Mouse (Mus musculus) lung, embryonic 14.5 days (tissue): ENCODE results near the gene Fam110a. TPM values are rescaled to one million over a fixed set of nuclear protein-coding genes. Genes with fewer than 3 reads are reported as not detected.
A peak's percentile ranks its signal among the peaks of the same experiment; 100 is the strongest.

ENCODE experiments used
- ATAC-seq: fragments of 200-750 bp; cut with Nextera tagmentation; 2 replicates; pipeline ENCODE4 v1.8.0; 2017; ENCODE audit warnings: mild to moderate bottlenecking, moderate TSS enrichment, moderate library complexity; ENCODE audit not compliant: insufficient read depth
- DNase-seq: peaks from one replicate; pipeline ENCODE4 v3.0.0-alpha.2; 2015
- H3K27ac ChIP-seq: fragments of 300-500 bp; sonication (generic); 2 replicates; pipeline ENCODE4 v1.5.1; 2014; ENCODE audit warnings: low read depth, mild to moderate bottlenecking, moderate library complexity
- H3K27me3 ChIP-seq: fragments of 300-500 bp; sonication (generic); 2 replicates; pipeline ENCODE4 v1.6.1; 2014; ENCODE audit warnings: low read length, control low read depth; ENCODE audit not compliant: insufficient read depth
- H3K36me3 ChIP-seq: fragments of 300-500 bp; sonication (generic); 2 replicates; pipeline ENCODE4 v1.6.1; 2014; ENCODE audit warnings: control low read depth; ENCODE audit not compliant: insufficient read depth
- H3K4me1 ChIP-seq: fragments of 300-500 bp; sonication (generic); 2 replicates; pipeline ENCODE4 v1.6.1; 2014; ENCODE audit warnings: antibody characterized with exemption, control low read depth; ENCODE audit not compliant: insufficient read depth
- H3K4me2 ChIP-seq: fragments of 300-500 bp; sonication (generic); 2 replicates; pipeline ENCODE4 v1.6.1; 2014; ENCODE audit warnings: mild to moderate bottlenecking
- H3K4me3 ChIP-seq: fragments of 300-500 bp; sonication (generic); 2 replicates; pipeline ENCODE4 v1.5.1; 2014; ENCODE audit warnings: low read depth, low read length
- H3K9ac ChIP-seq: fragments of 300-500 bp; sonication (generic); 2 replicates; pipeline ENCODE4 v1.6.1; 2014
- H3K9me3 ChIP-seq: fragments of 300-500 bp; sonication (generic); 2 replicates; pipeline ENCODE4 v1.6.1; 2016; ENCODE audit warnings: low read depth, low read length, control low read depth
- CTCF ChIP-seq: IDR thresholded peaks from 2 replicates; pipeline ENCODE4 v1.5.1; 2016; ENCODE audit warnings: antibody characterized with exemption, low read depth
- WGBS: fragments of 180-500 bp; shearing (Covaris S2); extraction: QIAGEN DNeasy Blood & Tissue Kit; methylation state at CpG from one replicate; pipeline ENCODE4 v1.1.7; 2014; 5-methylcytosine and 5-hydroxymethylcytosine counted together
- polyA plus RNA-seq: library from polyadenylated mRNA; unstranded; fragments of >200 nt; fragmentation: Nextera tagmentation; extraction: Ambion mirVana; gene quantifications from 2 replicates; pipeline ENCODE4 v1.2.1, GENCODE M21; 2014

Fam110a gene
- polyA plus RNA-seq, 1 experiment from 2014 or later = 29.3 TPM

DNA sequence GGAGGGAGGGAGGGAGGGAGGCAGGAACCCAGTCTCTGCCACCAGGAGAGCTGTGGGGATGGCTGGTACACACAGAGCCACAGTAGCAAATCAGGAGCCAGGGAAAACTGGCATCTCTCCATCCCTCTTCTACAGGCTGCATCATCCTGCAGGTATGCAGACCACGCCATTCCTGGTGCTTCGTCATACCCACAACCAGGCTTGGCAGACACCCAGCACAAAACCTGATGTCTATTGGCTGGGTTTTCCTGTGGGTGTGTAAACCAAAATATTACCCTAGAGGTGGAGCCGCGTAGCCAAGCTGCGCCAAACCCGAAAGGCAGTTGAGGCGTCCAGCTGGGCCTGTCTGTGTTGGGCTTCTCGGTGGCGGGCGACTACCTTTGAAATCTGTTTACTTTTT is 17.5 kb downstream of the Fam110a start:
- Histone ChIP-seq H3K4me2 (no peak overlapping the region), H3K27ac (no peak overlapping the region), H3K27me3 (no peaks in the 10 kb centered on the region), H3K4me1 (peaks cover 9% of the 10 kb centered on the region), H3K4me3 (no peak overlapping the region), H3K36me3 (peaks cover 9% of the 10 kb centered on the region; the same call in 1 of the 2 replicates), H3K9ac (no peak overlapping the region), H3K9me3 (no peaks in the 10 kb centered on the region)
- 18% methylated on average over 10 of the region's 10 CpGs for WGBS
- no peak for TF ChIP-seq CTCF
- ATAC-seq (peak; percentile 85), DNase-seq (peak; percentile 85)

DNA sequence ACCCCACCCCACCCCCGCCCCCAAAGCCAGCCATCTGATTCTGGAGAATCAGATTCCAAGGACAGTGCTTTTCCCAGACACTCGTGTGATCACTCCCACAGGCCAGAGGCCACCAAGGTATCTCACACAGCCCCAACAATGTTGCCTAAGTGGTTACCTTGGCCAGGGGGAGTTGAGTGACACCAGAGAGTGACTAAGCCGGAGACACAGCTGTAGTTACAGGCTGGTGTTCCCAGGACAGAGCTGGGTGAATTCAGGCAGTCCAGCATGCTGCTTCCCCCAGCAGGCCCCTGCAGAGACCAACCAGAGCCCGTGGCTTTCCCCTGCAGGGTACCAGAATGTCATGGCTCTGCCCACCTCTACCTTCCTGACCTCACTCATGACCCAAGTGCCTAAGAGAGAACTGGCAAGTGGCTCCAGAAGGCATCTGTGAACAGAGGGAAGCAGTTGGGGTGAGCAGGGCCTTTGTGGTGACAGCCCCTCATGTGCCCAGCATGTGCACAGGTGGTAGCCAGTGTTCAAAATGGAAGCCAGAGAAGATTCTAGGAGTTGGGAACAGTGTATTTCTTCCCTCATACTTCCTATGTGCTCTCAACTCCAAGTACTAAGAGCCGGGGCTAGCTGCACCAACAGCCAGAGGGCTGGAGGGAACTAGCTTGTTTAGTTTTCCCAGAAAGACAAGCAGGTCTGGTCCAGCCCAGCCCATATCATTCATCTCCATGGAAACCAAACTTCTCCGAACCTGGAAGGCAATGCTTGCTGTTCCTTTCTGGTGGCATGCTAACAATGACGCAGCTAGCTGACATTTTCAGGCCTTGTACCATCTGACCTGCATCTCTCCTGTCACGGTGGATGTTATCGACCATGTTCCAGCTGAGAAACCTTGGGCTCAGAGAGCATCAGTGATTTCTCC is 18.5 kb downstream of the Fam110a start:
- H3K27ac ChIP-seq = peak overlapping the region; percentile 52; the same call in 1 of the 2 replicates
- H3K9ac ChIP-seq = no peak overlapping the region
- H3K27me3 ChIP-seq = no peaks in the 10 kb centered on the region
- no peak overlapping the region for H3K4me2 ChIP-seq
- H3K9me3 ChIP-seq = no peaks in the 10 kb centered on the region
- no peak for TF ChIP-seq CTCF
- peaks cover 9% of the 10 kb centered on the region for H3K4me1 ChIP-seq
- no peak overlapping the region for H3K4me3 ChIP-seq
- WGBS = 43% methylated on average over 9 of the region's 9 CpGs
- ATAC-seq (no peak), DNase-seq (no peak)
- peaks cover 6% of the 10 kb centered on the region; the same call in 1 of the 2 replicates for H3K36me3 ChIP-seq

DNA sequence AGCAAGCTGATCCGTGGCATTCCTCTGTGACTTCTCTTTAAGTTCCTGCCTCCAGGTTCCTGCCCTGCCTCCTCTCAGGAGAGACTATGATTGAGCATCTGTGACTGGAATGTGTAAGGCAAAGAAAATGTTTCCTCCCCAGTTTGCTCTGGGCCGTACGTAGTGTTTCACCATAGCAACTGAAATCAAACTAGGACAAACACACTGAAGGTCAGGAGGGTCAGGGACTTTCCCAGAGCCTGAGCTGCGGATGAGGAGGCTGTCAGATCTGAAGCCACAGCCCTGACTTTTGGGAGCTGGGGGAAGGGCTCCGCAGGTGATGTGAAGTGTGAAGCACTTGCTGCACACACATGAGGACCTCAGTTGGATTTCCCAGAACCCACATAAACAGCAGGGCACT is 20.7 kb downstream of the Fam110a start:
- Histone ChIP-seq H3K36me3 (no peaks in the 10 kb centered on the region), H3K4me1 (peaks cover 9% of the 10 kb centered on the region), H3K4me2 (no peak overlapping the region), H3K4me3 (no peak overlapping the region), H3K9ac (no peak overlapping the region), H3K27ac (no peak overlapping the region), H3K27me3 (no peaks in the 10 kb centered on the region), H3K9me3 (no peaks in the 10 kb centered on the region)
- ATAC-seq = no peak
- DNase-seq = peak; percentile 24
- TF ChIP-seq CTCF = no peak
- WGBS = 11% methylated on average over 5 of the region's 5 CpGs

- Histone ChIP-seq H3K4me1 (no peaks in the 10 kb centered on the region), H3K27ac (no peak overlapping the region), H3K27me3 (no peaks in the 10 kb centered on the region), H3K36me3 (no peaks in the 10 kb centered on the region), H3K9ac (no peak overlapping the region), H3K4me3 (no peak overlapping the region), H3K9me3 (no peaks in the 10 kb centered on the region), H3K4me2 (no peak overlapping the region)
- no peak for TF ChIP-seq CTCF
- DNase-seq (no peak), ATAC-seq (no peak)
- 58% methylated on average over 4 of the region's 4 CpGs for WGBS
Measured at GRCm38 (mm10) chr2:151956500-151957137, 23.4 kb downstream of the Fam110a start.

DNA sequence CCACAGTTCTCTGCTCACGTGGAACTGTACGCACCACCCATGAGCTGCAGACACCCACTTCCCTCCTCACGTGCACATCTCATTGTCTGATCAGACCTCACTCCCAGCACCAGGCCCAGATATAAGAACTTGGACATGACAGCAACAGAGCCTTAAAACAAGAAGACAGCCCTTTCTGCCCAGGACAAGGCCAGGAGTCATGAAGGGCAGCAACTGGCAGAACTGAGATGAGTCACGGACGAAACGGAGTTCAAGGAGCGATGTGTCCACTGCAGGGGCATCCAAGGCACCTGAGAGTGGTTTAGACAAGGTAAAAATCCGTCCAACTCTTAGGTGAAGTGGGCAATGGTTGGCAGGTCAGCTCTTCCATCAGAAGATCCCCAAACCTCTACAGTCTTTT is 26.4 kb downstream of the Fam110a start:
- no peaks in the 10 kb centered on the region for H3K9me3 ChIP-seq
- TF ChIP-seq CTCF = no peak
- H3K4me2 ChIP-seq = no peak overlapping the region
- no peak overlapping the region for H3K27ac ChIP-seq
- no peak overlapping the region for H3K4me3 ChIP-seq
- H3K9ac ChIP-seq = no peak overlapping the region
- H3K36me3 ChIP-seq = no peaks in the 10 kb centered on the region
- H3K4me1 ChIP-seq = no peaks in the 10 kb centered on the region
- DNase-seq = no peak
- WGBS = 76% methylated on average over 8 of the region's 8 CpGs
- H3K27me3 ChIP-seq = no peaks in the 10 kb centered on the region
- no peak for ATAC-seq

DNA sequence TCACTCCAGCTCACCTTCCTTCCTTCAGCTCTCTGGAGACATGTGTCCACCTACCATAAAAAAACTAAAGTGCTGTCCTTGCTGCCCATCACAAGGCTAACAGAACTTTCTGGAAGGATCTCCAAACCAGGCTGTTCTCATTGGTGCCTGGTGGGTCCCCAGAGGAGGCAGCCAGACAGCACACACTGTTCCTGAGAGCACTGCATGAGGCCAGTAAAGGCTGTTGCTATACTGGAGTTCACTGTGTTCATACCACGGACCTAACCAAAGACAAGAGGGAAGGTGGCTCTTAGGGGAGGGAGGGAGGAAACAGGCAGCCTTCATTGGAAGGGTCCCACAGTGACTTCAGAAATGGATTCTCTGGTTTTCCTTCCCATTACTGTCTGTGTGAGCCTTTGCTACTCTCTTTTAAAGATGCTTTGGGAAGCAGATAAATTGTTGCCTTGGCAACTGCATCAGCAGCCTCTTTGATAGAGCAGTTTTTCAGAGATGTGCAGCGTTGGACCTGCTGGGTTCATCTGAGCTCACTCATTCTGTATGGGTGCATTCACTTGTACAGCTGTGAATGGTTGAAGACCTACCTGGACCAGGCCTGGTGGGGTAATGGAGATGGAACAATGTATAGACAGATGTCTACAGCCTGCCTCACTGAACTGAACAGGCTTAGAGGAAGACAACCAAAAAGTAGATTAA is 30.8 kb downstream of the Fam110a start:
- H3K9me3 ChIP-seq = no peaks in the 10 kb centered on the region
- ATAC-seq (no peak), DNase-seq (no peak)
- H3K36me3 ChIP-seq = no peaks in the 10 kb centered on the region
- no peak for TF ChIP-seq CTCF
- 68% methylated on average over 2 of the region's 2 CpGs for WGBS
- H3K27me3 ChIP-seq = no peaks in the 10 kb centered on the region
- H3K4me1 ChIP-seq = no peaks in the 10 kb centered on the region
- H3K4me2 ChIP-seq = no peak overlapping the region
- H3K9ac ChIP-seq = no peak overlapping the region
- H3K4me3 ChIP-seq = no peak overlapping the region
- H3K27ac ChIP-seq = no peak overlapping the region

GRCm38 (mm10) chr2:151948311-151948710 is 31.7 kb downstream of the Fam110a start:
- no peak for TF ChIP-seq CTCF
- DNase-seq (no peak), ATAC-seq (no peak)

More at GRCm38 (mm10) chr2:151948311-151948710, 31.7 kb downstream of the Fam110a start:
- no peaks in the 10 kb centered on the region for H3K4me1 ChIP-seq
- WGBS = 74% methylated on average over 7 of the region's 7 CpGs
- no peak overlapping the region for H3K27ac ChIP-seq
- no peaks in the 10 kb centered on the region for H3K9me3 ChIP-seq
- no peaks in the 10 kb centered on the region for H3K36me3 ChIP-seq
- H3K9ac ChIP-seq = no peak overlapping the region
- no peaks in the 10 kb centered on the region for H3K27me3 ChIP-seq
- H3K4me2 ChIP-seq = no peak overlapping the region
- no peak overlapping the region for H3K4me3 ChIP-seq
